Mouse (Mus musculus) CH12.LX (cell line): Measurements from ENCODE around the gene Trim46. TPM values are rescaled to one million over a fixed set of nuclear protein-coding genes. Genes with fewer than 3 reads are reported as not detected.

Source experiments
- DNase-seq: peaks from one replicate; pipeline ENCODE4 v3.0.0-alpha.2; 2013; ENCODE audit errors: extremely low read depth
- H3K27ac ChIP-seq: 2 replicates; pipeline ENCODE4 v1.5.1; 2012; ENCODE audit warnings: low read depth, mild to moderate bottlenecking, control low read depth, moderate library complexity; ENCODE audit not compliant: insufficient read depth
- H3K27me3 ChIP-seq: replicated peaks from 2 replicates; pipeline ENCODE3; 2012; ENCODE audit warnings: inconsistent platforms
- H3K36me3 ChIP-seq, 2 experiments: replicated peaks in 1 of 2; 2 replicates each; pipeline versions ENCODE3 to v1.6.1; 2012; ENCODE audit warnings: inconsistent platforms in 1 of 2, low read length in 1 of 2, mild to moderate bottlenecking in 1 of 2, mixed read lengths in 1 of 2, moderate library complexity in 1 of 2; ENCODE audit not compliant: control insufficient read depth in 1 of 2, insufficient read depth in 1 of 2
- H3K4me1 ChIP-seq, 2 experiments: 2 replicates each; pipeline ENCODE4 v1.6.1; 2012; ENCODE audit warnings: inconsistent platforms in 1 of 2, moderate library complexity in 1 of 2; ENCODE audit not compliant: insufficient read depth in 2 of 2, control insufficient read depth in 1 of 2
- H3K4me2 ChIP-seq: 2 replicates; pipeline ENCODE4 v1.6.1; 2012; ENCODE audit warnings: low read depth, mild to moderate bottlenecking, control low read depth; ENCODE audit not compliant: poor library complexity, insufficient read depth, severe bottlenecking
- H3K4me3 ChIP-seq, 3 experiments: fragments of 150-350 bp in 1 of 3; sonication (generic) in 1 of 3; replicated peaks in 1 of 3; 2 replicates each; pipeline versions ENCODE3 to v1.5.1; 2011 to 2012; ENCODE audit warnings: low read depth in 2 of 3, low read length in 2 of 3, mild to moderate bottlenecking in 2 of 3, moderate library complexity in 2 of 3, control low read depth in 1 of 3, improper control_type of control experiment in 1 of 3, inconsistent platforms in 1 of 3, mixed read lengths in 1 of 3; ENCODE audit not compliant: poor library complexity in 1 of 3
- H3K79me2 ChIP-seq: replicated peaks from 2 replicates; pipeline ENCODE4 v1.6.1; 2012; ENCODE audit warnings: mild to moderate bottlenecking, moderate library complexity; ENCODE audit not compliant: control insufficient read depth, poor library complexity, insufficient read depth, severe bottlenecking; ENCODE audit errors: extremely low read depth
- H3K9ac ChIP-seq: 2 replicates; pipeline ENCODE4 v1.6.1; 2012; ENCODE audit warnings: low read depth, mild to moderate bottlenecking, control low read depth, moderate library complexity; ENCODE audit not compliant: insufficient read depth
- H3K9me3 ChIP-seq: replicated peaks from 2 replicates; pipeline ENCODE3; 2012; ENCODE audit warnings: low read length, inconsistent platforms, mixed read lengths
- BHLHE40 ChIP-seq: IDR thresholded peaks from 2 replicates; pipeline ENCODE4 v1.6.1; 2011; ENCODE audit warnings: mild to moderate bottlenecking, low read depth, low read length, improper control_type of control experiment
- HCFC1 ChIP-seq: IDR thresholded peaks from 2 replicates; pipeline ENCODE4 v1.6.1; 2012; ENCODE audit warnings: low read depth, mild to moderate bottlenecking, inconsistent platforms, low read length, improper control_type of control experiment
- JUN ChIP-seq: IDR thresholded peaks from 2 replicates; pipeline ENCODE4 v1.6.1; 2011; ENCODE audit warnings: low read depth, mild to moderate bottlenecking, low read length, improper control_type of control experiment, moderate library complexity; ENCODE audit not compliant: insufficient read depth
- MAFK ChIP-seq: IDR thresholded peaks from 2 replicates; pipeline ENCODE4 v1.6.1; 2011; ENCODE audit warnings: low read length, improper control_type of control experiment; ENCODE audit not compliant: insufficient replicate concordance
- MAX ChIP-seq: IDR thresholded peaks from 2 replicates; pipeline ENCODE4 v1.6.1; 2011; ENCODE audit warnings: low read length, improper control_type of control experiment
- MAZ ChIP-seq: IDR thresholded peaks from 2 replicates; pipeline ENCODE4 v1.6.1; 2012; ENCODE audit warnings: low read depth, mild to moderate bottlenecking, inconsistent platforms, low read length, improper control_type of control experiment, moderate library complexity
- MEF2A ChIP-seq: IDR thresholded peaks from 2 replicates; pipeline ENCODE4 v1.6.1; 2014; ENCODE audit warnings: low read depth, mild to moderate bottlenecking, inconsistent platforms, low read length, improper control_type of control experiment, borderline replicate concordance
- MXI1 ChIP-seq: IDR thresholded peaks from 2 replicates; pipeline ENCODE4 v1.6.1; 2011; ENCODE audit warnings: mild to moderate bottlenecking, low read depth, low read length, improper control_type of control experiment
- MYC ChIP-seq: IDR thresholded peaks from 2 replicates; pipeline ENCODE4 v1.6.1; 2011; ENCODE audit warnings: low read depth, mild to moderate bottlenecking, improper control_type of control experiment, low read length
- NELFE ChIP-seq: IDR thresholded peaks from 2 replicates; pipeline ENCODE4 v1.6.1; 2011; ENCODE audit warnings: low read depth, low read length, improper control_type of control experiment
- NRF1 ChIP-seq: IDR thresholded peaks from 2 replicates; pipeline ENCODE4 v1.6.1; 2014; ENCODE audit warnings: low read depth, mild to moderate bottlenecking, inconsistent platforms, low read length, improper control_type of control experiment, moderate library complexity
- POLR2A ChIP-seq: IDR thresholded peaks from 2 replicates; pipeline ENCODE4 v1.6.1; 2011; ENCODE audit warnings: low read depth, mild to moderate bottlenecking, improper control_type of control experiment, low read length
- UBTF ChIP-seq: IDR thresholded peaks from 2 replicates; pipeline ENCODE4 v1.6.1; 2012; ENCODE audit warnings: low read depth, mild to moderate bottlenecking, inconsistent platforms, low read length, improper control_type of control experiment, moderate library complexity
- USF1 ChIP-seq: IDR thresholded peaks from 2 replicates; pipeline ENCODE4 v1.6.1; 2014; ENCODE audit warnings: low read depth, mild to moderate bottlenecking, inconsistent platforms, low read length, improper control_type of control experiment
- USF2 ChIP-seq: conservative IDR thresholded peaks from 2 replicates; pipeline ENCODE4 v1.6.1; 2011; ENCODE audit warnings: low read depth, low read length, improper control_type of control experiment
- ZC3H11A ChIP-seq: IDR thresholded peaks from 2 replicates; pipeline ENCODE4 v1.6.1; 2012; ENCODE audit warnings: low read depth, mild to moderate bottlenecking, inconsistent platforms, low read length, improper control_type of control experiment
- dilution Hi-C: fragments of 300-500 bp; cut with MboI; formaldehyde crosslinking; loops from 2 replicates; pipeline ENCODE4 v1.14.3; 2020; ENCODE audit warnings: low sequenced_read_pairs; ENCODE audit not compliant: extremely low pct_unique_long_range_greater_than_20kb, extremely low pct_ligation_motif_present
- in situ Hi-C: fragments of 300-500 bp; cut with MboI; formaldehyde crosslinking; loops from 3 replicates; pipeline ENCODE4 v1.14.3; 2019; ENCODE audit warnings: low sequenced_read_pairs, low pct_ligation_motif_present, low pct_unique_long_range_greater_than_20kb, mixed read lengths
- polyA plus RNA-seq: library from polyadenylated mRNA; unstranded; fragments of >175 nt; gene quantifications from 2 replicates; pipeline ENCODE4 v1.2.1, GENCODE M21; 2012; ENCODE audit warnings: low read depth; ENCODE audit not compliant: insufficient read length
- total RNA-seq, 2 experiments: library from RNA; depleted of rRNA; stranded (reverse); fragments of 300-350 nt in 1 of 2; fragments of >200 nt in 1 of 2; gene quantifications; 2 replicates each; pipeline ENCODE4 v1.2.3; 2012 to 2014

The Trim46 gene
- total and polyA plus RNA-seq, 3 experiments, result 0.36 to 1.9 (median 1.4) TPM

- TF ChIP-seq POLR2A (peak; percentile 22), MAFK (no peak)
- Histone ChIP-seq H3K4me3 (peak overlapping the region; percentile 75 to 84 (median 80)), H3K36me3 (peaks cover 14 to 27% of the 10 kb centered on the region in 2 experiments), H3K27ac (peak overlapping the region; percentile 47), H3K9me3 (no peaks in the 10 kb centered on the region), H3K4me2 (peak overlapping the region; percentile 86), H3K79me2 (peaks cover 17% of the 10 kb centered on the region), H3K9ac (peak overlapping the region; percentile 90), H3K27me3 (no peaks in the 10 kb centered on the region), H3K4me1 (peaks cover 10 to 78% of the 10 kb centered on the region in 2 experiments)
- dilution Hi-C loops (no loop called here), in situ Hi-C loops (loop anchor here (5.0 kb wide), 1 partner anchor 50 kb away; no protein-coding TSS in a partner anchor)
- DNase-seq, result no peak
Measured at GRCm38 (mm10) chr3:89247466-89247865, 1.4 kb upstream of the Trim46 start.

DNA sequence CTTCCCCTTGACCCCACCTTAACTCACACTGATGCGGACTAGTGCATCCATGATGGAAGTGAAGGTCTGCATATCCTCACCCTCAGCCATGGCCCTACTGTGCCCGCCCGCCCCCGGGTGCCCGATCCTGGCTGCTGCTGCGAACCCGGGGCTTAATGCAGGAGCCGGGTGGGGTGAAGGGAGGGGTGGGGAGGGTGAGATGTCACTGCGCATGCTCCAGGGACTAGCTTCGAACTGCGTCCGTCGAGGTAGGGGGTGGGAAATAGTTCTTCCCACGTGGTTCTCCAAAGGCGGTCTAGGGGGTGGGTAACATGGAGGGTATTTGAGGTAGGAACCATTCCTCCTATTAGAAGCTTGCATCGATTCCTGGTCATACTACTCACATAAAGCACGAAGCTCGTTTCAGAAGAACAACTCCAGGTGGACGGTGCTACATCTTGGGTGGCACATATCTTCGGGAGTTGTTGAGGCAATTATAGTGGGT, 379 bp downstream of the Trim46 start, which contains the start of gene Krtcap2:
Gene Krtcap2, plus strand, starts transcription at position 279 of the 484 bp plus-strand sequence.
- Histone ChIP-seq H3K4me3 (peak within 1 kb of the TSS; percentile 75 to 84 (median 80)), H3K9me3 (no peaks in the 10 kb centered on the region), H3K27me3 (no peaks in the 10 kb centered on the region), H3K79me2 (peaks cover 17% of the 10 kb centered on the region), H3K27ac (peak within 1 kb of the TSS; percentile 48), H3K9ac (peak within 1 kb of the TSS; percentile 90), H3K36me3 (peaks cover 22 to 41% of the 10 kb centered on the region in 2 experiments), H3K4me1 (peaks cover 6 to 64% of the 10 kb centered on the region in 2 experiments), H3K4me2 (peak within 1 kb of the TSS; percentile 87)
- in situ Hi-C loops (loop anchor here (5.0 kb wide), 1 partner anchor 52 kb away; no protein-coding TSS in a partner anchor), dilution Hi-C loops (no loop called here)
- peak; percentile 60 for DNase-seq
- no peak for TF ChIP-seq NELFE
- TF ChIP-seq UBTF, result no peak
- TF ChIP-seq JUN, result no peak
- TF ChIP-seq USF2, result peak; percentile 49; the same call in 1 of the 2 replicates
- peak; percentile 90 for TF ChIP-seq NRF1
- TF ChIP-seq MAZ, result peak; percentile 75
- no peak; the same call in 1 of the 2 replicates for TF ChIP-seq MYC
- TF ChIP-seq USF1, result peak; percentile 37; the same call in 1 of the 2 replicates
- no peak for TF ChIP-seq HCFC1
- no peak for TF ChIP-seq BHLHE40
- peak; percentile 20; the same call in 1 of the 2 replicates for TF ChIP-seq MEF2A
- peak; percentile 95 for TF ChIP-seq MAX
- TF ChIP-seq ZC3H11A, result no peak
- TF ChIP-seq MXI1, result peak; percentile 79
